Mouse (Mus musculus): ENCODE results near the gene Meox1.

Meox1 gene

DNA sequence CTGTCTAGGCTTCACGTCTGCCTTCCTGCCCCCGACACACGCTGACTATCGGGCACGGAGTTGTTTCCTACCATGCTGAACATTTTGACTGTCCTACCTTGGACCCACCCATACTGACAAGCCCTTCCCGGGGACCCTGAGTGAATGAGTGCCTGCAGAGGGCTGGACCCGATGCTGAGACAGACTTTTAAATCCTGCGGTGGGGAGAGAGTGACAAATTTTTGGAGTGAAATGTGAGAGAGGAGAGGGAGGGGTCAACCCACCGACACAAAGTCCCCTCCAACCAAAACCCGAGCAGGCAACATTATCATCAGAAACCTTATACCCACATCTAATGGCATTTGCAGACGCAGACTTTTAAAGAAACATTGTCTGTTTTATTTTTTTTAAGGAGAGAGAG lies at the start of gene Meox1:
Meox1 (minus strand) TSS at position 171 of the 400 bp plus-strand sequence.
- DNase-seq (ENCODE audit: low spot score in 2 of 2), result no peak

DNA sequence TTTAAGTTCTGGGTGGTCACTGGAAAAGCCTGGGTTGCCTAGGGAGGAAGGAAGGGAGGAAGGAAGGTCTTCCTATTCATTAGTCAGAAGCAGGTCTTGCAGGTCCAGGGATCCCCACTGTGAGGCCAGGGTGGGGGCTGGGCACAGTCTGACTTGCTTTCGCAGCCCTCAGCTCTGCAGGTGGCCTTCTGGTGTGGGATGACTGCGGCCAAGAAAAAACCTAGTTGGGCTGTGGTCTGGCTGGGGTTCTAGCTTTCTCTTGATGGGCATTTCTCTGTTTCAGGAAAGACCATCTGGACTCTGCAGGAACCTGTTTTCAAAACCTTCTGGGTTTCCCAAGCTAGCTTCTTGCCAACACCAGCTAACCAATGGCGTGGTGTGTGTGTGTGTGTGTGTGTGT lies 48.9 kb upstream of the Meox1 start:
- no peak for DNase-seq (ENCODE audit: low spot score in 2 of 2)

DNA sequence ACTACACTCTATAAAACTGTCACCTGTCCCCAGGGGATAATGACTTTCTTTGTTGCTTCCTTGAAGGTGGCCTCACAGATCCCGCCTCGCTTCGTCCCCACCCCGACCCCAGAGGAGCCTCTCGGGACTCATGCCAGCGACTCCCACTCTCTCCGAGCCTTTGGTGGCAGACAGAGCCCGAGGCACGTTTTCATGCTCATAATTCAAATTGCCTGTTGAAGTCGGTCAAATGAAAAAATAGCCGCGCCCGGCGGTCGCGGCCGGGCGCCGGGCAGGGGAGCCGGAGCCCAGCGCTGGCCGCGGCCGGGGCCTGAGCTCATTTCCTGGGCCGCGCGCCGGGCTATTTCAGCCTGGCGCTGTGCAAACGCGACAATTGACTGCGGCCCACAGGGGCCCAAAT lies 42.9 kb upstream of the Meox1 start:
- peak in 1 of 2 experiments; percentile 2 for DNase-seq (ENCODE audit: low spot score in 2 of 2)

DNA sequence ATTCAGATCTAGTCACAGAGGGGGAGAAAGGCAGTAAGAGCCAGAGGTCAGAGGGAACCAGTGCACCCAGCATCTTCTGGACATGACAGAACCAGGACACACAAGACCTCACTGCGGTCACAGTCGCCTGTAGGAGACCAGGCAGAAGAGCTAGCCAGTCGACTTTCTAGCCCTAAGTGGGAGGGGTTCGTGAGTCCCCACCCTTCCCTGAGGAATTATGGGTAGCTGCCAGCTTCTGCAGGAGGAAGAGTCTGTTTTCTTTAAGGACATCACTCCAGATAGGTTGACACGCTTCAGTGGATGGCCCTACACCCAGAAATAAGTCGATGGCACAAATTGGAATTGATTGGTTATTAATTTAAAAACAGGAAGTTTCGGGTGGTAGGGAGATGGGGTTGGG lies 42.2 kb upstream of the Meox1 start:
- no peak for DNase-seq (ENCODE audit: low spot score in 2 of 2)

DNA sequence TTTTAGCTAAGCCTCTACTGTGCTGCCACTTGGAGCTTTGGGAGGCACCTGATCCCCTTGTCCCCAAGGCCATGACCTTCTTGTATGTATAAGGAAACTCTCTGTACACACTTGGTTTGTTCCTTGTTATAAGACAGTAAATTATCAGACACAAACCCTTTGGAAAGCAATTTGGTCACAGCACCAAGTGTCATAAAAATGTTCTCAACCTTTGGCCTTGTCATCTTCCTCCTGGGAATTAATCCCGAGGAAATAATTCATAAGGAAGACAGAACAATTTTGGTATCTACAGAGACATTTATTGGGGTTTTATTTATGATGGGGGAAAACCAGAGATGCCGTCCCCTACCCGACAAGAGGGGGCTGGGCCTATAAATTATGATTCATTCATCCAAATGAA lies 41.6 kb upstream of the Meox1 start:
- DNase-seq (ENCODE audit: low spot score in 2 of 2), result no peak

DNA sequence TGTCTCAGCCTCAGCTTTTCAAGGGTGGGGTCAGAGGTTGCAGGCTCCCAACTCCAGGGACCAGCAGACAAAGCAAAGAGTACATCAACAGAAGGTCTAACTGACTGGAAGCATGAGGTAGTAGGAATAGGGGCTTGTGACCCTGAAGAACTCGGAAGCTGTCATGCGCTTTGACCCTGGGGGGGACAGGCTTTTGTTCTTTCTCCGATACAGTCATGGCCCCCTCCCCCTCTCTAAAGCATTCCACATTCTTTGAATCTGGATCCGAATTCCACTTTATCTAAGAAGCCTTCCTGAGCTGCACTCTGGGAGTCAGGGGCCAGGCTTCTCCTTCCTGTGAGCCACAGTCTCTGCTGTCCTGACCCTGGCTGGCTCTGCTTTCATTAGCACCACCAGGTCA lies 37.8 kb upstream of the Meox1 start:
- no peak for DNase-seq (ENCODE audit: low spot score in 2 of 2)

DNA sequence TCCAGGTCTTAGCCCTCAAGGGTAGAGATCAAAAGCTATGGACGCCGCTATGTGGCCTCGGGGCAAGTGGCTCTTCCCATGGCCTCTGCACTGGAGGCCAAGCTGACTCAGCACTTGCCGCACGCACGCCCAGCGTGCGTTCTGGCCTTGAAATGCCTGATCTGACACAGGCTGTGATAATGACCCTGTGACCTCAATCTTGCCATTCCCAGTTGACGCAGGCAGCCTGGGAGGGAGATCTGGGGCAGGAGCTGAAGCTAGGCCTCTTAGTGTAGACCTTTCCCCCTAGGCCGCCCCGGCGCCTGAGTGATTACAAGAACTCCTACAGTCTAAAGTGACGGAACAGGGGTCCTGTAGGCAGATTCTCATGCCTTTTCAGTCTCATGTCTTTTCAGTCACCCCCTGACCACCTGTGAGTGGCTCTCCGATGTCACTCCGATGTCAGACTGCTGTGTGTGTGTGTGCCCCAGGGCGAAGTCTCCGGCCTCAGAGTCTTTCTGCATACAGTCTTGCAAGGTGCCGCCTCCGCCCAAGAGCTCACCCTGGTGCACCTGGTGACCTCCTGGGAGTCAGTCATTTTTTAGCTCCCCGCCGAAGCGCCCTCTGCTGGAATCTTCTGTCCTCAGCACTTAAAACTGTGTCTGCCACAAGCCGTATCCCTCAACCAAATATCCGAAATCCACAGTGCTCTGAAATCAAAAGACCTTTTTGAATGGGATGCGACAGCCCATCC lies 34.0 kb upstream of the Meox1 start:
- DNase-seq (ENCODE audit: low spot score in 2 of 2), result no peak

DNA sequence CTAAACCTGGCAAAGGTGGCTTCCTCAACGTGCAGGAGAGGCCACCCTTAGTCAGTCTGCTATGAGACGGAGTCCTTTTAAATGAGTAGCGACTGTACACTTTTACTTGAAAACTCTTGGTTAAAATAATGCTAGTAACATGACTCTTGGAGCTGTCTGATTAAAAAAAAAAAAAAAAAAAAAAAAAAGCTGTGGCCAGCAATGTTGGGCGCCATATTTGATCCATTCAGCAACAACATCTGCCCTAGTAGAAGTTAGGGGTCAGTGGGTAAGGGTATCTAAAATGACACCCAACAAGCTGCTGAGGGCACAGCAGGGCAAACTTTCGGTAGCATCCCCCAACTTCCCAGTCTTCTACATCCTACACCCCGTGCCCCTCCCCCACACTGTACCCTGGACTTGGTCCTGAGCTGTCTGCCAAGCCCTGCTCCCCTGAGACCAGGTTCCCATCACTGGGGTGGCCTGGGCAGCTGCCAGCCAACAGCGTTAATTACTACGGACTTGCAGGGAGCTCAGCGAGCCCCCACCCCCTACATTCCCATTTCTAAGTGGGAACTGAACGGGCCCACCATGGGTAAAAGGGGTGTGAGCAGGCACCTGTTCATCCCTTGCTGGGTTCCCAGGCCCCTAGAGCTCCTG lies 32.9 kb upstream of the Meox1 start:
- peak in 1 of 2 experiments; percentile 24 for DNase-seq (ENCODE audit: low spot score in 2 of 2)

DNA sequence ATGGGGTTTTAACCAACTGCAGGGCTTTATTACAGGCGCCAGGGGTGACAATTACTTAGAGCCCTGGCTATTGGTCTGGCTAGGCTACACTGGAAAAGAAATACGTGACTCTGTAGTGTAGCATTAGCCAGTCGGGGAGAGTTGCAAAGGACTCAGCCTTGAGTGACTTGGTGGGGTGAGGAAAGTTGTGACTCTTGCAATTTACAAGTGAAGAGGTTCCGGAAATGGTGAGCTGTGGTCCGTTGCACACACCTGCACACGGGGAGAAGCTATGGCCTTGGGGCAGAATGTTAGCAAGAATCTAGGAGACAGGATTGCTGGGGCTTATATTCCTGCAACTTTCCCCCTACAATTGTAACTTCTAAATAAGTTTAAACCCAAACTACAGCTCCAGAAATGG lies 31.5 kb upstream of the Meox1 start:
- no peak for DNase-seq (ENCODE audit: low spot score in 2 of 2)

DNA sequence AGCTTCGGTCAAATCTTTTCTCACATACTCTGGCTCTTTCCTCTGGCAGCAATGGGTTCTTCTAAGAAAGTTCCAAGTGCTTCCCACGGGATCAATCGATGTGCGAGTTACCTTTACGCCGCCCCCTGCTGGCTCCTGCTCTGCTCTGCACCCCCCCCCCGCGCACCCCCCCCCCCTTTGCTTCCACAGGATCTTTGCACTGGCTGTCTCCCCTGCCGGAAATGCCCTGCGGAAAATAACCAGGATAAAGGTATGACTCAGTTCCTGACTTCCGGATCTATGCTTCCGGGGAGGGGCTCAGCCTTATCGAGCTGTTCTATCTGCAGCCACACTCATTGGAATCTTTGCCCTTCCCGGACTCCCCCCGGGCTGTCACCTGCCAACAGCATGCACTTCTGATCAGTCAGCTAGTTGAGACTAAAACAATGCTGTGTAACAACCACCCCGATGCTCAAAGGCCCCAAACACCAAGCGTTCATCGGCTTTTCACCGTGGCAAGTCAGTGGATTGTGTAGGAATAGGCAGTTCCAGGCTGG lies 30.3 kb upstream of the Meox1 start:
- DNase-seq (ENCODE audit: low spot score in 2 of 2), result no peak

DNA sequence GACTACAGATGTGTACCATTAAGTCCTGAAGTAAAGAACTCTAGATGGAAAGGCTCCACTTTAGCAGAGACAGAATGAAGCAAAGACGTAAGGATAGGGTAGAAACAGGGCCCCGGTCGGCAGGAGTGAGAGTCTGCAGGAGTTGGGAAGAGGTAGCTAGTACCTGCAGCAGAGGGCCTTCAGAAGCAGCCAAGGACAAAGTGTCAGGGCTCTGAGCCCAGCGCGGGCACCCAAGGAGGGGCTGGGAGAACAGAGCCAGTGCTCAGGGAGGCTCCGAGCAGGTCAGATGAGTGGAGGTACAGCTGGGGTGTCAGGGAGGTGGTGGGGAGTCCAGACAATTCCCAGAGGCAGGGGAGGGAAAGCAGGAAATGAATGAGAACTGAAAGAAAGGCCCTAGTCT lies 29.8 kb upstream of the Meox1 start:
- no peak for DNase-seq (ENCODE audit: low spot score in 2 of 2)

DNA sequence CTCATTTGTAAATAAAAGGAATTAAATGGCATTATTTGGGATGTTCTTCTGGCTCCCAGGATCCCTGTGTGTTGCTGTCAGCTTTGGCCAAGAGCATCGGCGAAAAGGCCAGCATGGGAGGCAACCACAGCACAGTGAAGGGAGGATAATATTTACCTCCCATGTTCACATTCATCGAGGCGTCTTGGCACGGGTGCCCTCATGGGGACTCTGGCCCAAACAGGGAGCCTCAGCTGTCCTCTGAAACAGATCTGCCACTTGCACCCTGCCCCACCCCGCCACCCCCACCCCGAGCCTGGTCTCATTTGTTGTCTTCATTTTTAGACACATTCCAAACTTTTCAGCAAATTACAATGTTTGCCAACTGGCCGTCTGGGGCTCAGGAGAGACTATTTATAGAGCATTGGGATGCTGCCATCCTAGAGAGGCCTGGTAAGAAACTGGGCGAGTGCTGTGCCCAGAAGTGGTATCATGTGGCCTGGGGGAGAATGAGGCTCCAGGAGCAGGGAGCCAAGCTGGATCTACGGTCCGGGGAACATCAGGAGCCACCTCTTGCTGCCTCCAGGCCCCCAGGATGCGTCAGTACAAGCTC lies 27.3 kb upstream of the Meox1 start:
- DNase-seq (ENCODE audit: low spot score in 2 of 2), result peak in 1 of 2 experiments; percentile 9

DNA sequence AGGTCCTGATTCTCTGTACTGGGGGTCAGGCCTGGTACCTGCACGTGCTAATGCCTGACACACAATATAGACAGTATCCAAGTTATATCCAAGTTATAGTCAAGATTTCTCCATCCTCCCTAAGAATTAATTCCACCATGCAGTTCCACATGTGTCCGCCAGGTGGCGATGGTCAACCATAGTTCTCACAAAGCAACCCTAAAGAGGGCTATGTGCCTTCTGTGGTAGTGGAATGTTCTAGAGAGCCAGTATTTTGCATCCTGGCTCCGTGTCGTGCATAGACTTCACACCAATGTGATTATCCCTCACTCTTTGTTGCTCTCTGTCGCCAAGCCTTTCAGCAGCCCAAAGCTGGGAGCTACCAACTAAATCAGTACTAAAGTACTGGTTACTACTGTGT lies 25.5 kb upstream of the Meox1 start:
- peak; percentile 75 for DNase-seq (ENCODE audit: low spot score in 2 of 2)

DNA sequence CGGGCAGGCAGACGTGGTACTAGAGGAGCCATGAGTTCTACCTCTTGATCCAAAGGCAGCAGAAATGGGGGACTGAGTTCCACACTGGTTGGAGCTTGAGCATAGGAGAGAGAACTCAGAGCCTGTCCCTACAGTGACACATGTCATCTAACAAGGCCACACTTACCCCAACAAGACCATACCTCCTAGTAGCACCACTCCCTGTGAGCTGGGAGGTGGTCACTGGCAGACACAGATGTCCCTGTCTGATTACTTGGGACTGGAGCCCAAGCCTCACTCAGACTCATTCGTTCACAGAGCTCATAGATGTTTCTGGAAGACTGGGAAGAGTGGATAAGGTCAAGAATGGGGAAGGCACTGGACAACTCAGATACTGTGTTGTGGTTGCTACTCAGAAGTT lies 24.4 kb upstream of the Meox1 start:
- no peak for DNase-seq (ENCODE audit: low spot score in 2 of 2)

DNA sequence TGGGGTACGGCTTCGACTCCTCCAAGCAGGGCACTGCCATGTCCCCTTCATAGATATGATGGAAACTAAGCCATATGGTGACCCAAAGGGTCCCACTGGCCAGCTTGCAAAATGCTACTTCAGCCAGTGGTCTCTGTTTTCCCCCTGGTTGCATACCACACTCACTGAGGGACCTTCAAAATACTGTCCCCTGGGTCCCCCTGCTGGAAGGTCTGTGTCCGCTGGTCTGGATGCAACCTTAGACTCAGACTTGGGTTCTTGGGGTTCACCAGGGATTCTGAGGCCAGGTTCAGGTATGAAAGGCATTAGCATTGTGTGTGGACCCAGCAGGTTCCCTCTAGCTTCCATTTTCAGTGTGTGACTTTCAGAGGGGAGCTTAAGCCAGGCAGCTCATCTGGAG lies 22.6 kb upstream of the Meox1 start:
- no peak for DNase-seq (ENCODE audit: low spot score in 2 of 2)

DNA sequence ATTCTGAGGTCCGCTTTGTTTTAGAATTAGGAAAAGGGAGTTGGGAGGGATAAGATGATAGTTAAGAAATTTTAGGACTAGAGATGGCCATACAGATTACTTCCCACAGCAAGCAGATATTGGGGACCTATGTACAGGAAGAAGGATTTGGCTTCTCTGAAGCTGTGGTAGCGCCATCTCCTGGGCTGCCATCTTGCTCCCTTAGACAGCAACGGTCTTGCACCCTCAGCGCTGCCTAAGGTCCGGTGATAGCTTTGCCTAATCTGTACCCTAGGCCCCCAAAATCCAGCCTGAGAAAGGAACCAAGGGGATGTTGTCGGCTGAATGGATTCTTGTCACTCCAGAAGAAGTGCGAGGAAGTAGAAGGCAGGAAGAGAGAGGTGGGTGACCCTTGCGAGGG lies 19.4 kb upstream of the Meox1 start:
- DNase-seq (ENCODE audit: low spot score in 2 of 2), result no peak

DNA sequence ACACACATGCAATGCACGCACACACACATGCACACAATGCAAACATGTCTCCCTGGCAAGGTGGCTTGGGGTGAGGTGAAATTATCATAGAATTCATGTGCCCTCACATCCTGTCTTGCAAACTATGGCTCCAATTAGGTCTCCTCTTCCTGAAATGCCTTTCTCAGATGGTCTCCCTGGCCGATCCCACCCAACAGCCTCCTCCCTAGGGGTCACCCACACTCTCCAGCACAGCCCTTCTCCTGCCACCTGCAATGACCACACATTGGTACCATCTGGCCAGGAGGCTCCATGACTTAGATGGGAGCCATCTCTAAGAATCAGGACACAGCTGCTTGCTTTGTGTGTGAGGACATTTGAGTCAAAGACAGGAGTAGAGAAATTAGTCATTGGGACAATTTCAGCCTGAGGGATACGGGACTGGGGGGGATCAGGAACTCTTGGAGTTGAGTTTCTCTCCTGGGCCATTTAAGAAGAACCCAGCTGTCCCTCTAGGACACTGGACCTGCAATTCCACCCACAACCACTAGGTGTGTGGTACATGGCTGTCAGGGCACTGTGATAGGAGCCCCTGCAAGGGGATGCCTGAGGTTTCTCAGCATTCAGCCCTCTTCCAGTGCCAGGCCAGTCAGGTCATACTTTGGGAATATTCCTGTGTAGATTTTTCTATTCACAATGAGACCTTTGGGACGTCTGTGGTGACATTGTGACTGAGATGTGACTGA lies 17.8 kb upstream of the Meox1 start:
- DNase-seq (ENCODE audit: low spot score in 2 of 2), result no peak

DNA sequence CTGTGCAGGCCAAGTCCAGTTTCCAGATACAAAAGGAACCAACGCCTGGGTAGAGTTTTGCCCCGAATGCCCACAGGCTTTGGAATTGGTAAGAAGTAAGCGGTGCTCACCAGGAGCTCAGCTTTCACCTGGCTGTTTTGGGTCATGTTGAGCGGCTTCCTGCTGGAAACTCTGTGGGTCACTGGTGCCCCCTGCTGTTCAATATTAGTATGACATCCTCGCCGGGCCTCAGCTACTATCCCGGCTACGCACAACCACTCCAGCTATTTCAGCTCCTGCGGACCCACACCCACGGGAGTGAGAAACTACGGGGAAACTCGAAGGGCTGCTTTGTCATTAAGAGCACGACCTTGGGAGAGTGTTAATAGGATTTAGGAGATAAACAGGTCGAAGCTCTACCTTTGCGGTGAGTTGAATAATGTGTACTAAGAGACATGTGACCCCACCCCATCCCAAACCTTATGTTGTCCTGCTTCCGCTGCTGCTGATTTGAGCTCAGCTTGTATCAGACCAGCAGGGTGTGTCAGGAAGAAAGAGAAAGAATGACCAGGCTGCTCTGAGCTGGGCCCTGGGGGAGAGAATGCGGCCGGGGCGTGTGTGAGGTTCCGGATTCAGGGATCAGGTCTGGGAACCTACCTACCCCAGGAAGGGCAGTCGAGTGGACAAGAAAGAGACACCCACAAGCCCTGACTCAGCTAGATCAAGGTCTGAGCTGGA lies 16.2 kb upstream of the Meox1 start:
- peak; percentile 81 to 82 for DNase-seq (ENCODE audit: low spot score in 2 of 2)

DNA sequence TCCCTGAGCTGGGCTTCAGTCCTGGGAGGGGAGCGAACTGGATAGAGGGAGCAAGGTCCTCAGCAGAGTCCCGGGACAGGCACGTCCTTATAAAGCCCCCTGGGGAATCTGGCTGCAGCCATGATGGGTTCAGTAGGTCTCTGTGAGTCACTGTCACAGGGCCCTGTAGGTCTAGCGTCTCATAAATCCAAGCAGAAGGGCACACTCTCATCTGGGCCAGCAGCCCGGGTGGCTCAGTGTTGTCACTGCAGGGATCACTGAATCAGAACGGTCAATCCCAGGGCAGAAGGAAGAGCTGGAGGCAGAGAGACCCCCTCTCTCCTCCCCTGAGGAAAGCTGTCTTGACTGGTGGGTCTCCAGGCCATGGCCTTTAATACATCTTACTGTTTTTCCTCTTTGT lies 14.6 kb upstream of the Meox1 start:
- no peak for DNase-seq (ENCODE audit: low spot score in 2 of 2)

DNA sequence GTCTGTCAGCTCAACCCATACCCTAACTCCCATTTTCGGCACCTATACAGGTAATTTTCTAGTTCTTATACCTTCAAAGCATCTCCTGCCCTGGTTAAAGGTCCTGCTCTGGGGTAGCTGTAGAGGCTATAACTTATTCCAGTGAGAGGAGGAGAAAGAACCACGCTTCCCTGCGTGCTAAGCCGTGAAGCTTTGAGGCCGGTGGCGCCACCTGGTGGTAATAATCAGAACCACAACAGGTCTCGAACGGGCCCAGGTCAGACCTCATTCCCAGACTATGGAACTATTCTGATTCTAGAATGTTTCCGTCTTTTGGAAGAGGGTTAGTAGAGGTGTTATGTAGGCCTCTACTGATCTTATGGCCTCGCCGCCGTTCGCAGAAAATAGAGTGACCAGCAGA lies 10.9 kb upstream of the Meox1 start:
- DNase-seq (ENCODE audit: low spot score in 2 of 2), result peak; percentile 65 to 81

DNA sequence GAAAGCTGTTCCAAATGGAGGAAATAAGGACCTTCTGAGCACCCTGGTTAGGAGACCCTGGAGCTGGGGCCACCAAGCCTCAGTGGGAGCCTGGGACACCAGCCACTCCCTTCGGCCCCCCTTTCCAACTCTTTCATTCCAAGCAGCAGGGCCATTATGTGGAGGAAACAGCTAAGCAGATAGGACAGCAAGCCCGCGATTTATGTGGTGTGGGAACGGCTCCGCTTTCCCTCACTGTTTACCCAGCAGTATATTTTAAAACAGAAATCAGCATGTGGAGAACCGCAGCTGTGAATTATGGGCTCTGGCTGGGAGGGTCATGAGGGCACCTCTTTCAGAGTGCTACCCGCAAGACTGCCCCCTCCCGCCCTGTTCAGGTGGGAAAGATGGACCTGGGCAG lies 7.1 kb upstream of the Meox1 start:
- DNase-seq (ENCODE audit: low spot score in 2 of 2), result no peak

DNA sequence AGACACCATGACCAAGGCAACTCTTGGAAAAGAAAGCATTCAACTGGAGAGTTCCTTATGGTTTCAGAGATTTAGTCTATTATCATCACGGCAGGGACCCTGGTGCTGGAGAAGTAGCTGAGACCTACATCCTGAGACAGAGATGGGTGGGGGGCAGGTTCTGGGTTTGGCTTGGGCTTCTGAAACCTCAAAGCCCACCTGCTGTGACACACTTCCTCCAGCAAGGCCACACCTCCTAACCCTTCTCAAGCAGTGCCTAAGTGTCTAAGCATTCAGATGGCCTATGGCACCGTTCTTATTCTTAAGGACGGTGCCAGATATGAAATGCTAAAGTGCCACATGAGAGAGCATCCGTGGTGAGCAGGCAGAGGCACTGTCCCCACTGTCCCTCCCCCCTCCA lies 4.2 kb upstream of the Meox1 start:
- no peak for DNase-seq (ENCODE audit: low spot score in 2 of 2)
